Mouse (Mus musculus) adrenal gland, postnatal 10 days (tissue): ENCODE data around the gene 1600012H06Rik. TPM values are rescaled to one million over a fixed set of nuclear protein-coding genes. Genes with fewer than 3 reads are reported as not detected.
"Not testable (repeated sequence)": the region's sequence is repeated elsewhere in the genome, so short reads cannot be mapped to it uniquely, and the experiment has no call there.

ENCODE experiments used
- DNase-seq: peaks from one replicate; pipeline ENCODE4 v3.0.0; 2021; ENCODE audit warnings: mixed read lengths
- total RNA-seq, 2 experiments: library from RNA; stranded (reverse); gene quantifications; 2 replicates each; pipeline ENCODE4 v1.2.3; 2021

1600012H06Rik gene
- total RNA-seq, 2 experiments from 2014 or later = 28.2 to 30.7 TPM

DNA sequence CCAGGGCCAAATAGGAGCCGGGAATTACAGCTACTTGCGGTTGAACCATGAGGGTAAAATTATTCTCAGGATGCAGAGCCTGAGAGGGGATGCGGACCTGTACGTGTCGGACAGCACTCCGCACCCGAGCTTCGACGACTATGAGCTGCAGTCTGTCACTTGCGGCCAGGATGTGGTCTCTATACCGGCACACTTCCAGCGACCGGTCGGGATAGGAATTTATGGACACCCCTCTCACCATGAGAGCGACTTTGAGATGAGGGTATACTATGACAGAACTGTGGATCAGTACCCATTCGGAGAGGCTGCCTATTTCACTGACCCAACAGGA, 710 bp downstream of the 1600012H06Rik start:
- no peak for DNase-seq

DNA sequence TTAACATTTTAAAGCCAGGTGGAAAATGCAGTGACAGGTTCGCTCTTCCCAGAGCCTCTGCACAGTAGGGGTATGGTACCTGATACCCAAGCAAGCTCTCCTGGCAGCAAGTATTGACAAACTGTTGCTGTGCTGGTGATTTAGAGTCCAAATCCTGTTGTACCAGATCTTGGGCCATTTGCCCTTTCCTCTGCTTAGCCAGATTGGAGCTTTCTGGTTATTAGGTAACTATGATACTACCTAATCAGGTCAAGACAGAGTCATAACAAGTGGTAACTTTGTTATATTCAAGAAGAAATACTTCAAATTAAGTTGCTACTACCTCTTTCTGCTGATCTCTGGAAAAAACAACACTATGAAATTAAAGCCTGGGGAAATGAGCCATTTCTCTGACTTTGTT, 1.6 kb downstream of the 1600012H06Rik start:
- no peak for DNase-seq

DNA sequence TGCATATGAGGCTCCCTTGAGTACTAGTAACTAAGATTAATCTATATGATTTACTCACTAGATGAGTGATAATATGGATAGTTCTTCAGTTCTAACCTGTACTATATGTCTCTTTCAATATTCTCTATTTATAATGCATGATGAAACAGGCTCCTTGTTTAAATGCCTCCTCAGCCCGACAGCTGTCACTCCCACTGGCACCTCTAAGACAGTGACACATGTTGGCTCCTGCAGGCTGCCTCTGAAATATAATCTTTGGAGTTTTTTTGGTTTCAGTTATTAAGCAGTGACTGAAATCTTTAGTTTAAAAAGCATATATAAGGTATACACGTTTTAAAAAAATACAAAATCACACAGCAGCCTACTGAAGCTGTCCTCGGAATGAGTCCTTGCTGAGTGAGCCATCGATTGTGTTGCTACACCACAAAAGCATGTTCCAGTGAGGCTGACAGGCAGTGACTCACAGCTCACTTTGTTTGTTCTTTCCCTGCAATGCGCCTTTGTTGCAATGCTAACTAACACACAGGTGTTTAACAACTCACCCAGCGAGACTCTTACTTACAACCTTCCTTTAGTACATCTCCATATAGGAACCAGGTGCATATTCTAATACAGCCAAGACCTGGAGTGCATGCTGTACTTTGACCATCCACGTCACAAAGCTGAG, 6.3 kb downstream of the 1600012H06Rik start:
- peak; percentile 10 for DNase-seq

DNA sequence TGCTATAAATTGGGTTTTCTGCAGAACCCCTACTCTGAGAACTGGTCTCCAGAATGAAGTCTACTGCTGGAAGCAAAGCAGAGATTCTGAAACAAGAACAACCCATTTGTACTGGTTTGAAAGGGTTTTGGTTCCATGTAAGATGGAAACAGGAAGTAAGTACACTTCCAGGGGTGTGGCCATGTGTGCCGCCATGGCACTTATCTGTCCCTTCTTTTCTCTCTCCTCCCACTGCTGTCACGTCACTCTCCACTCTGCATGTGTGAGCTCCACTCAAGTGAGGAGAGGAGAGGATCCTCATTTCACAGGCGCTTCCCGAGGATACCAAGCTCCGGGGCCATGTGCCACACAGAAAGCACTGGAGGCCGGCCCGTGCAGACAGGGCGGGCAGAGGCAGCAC, 10.5 kb downstream of the 1600012H06Rik start:
- no peak for DNase-seq

DNA sequence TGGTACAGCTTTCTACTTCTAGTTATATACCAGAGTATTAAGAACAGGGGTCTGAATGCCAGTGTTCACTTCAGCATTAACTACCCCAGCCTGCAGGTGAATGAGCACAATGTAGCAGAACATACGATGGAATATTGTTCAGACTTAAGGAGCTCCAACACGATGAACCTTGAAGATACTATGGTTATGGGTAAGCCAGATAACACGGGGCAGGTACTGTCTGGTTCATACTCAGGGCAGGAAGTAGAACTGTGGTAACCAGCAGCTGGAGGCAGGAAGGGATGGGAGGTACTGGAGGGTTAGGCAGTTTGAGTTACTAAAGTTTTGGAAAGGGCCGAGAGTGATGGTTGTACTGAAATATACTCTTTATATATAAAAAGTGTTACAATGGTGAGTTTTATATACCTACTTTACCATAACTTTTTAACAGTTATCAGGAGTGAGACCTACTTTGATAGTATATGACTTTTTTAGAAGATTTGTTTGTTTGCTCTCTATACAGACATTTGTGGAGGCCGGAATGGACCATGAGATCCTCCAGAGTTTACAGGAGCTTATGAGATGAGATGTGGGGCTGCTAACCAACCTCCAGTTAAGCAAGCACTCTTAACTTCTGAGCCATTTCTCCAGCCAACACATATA, 15.8 kb downstream of the 1600012H06Rik start:
- no peak for DNase-seq

DNA sequence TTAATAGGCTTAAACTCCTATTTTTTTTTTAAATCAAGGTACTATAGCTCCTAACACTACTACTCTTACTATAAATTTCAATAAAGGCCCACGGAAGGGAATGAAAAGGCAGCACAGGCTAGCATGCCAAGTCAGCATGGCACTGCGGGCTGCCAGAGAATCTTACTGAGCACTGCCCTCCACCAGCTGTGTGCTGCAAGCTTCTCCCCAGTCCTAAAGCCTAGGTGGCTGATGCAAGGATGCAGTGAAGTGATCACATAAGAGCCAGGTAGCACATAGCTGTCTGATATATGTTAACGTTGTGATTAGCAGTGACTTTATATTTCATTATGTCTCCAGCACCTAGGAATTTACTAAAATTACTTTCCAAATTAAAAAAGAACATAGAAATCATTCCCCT, 17.0 kb downstream of the 1600012H06Rik start:
- peak; percentile 16 for DNase-seq

DNA sequence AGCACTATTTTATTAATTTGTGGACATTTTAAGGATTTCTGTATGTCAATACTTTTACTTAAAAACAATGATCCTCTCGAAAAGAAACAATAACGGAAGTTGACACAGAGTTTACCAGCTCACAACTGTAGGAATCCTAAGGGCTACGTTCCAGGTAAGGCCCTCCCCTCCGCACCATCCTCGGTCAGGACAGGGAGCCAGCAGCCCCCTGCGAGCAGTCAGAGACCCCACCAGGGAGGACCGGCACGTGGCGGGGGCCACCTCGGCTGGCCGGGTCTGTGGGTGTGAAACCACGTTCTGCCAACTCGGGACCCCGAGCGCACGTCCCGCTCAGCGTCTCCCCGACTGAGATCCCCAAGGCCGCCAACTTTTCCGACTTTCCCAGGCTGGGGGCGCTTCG, 17.5 kb downstream of the 1600012H06Rik start:
- peak; percentile 29 for DNase-seq

DNA sequence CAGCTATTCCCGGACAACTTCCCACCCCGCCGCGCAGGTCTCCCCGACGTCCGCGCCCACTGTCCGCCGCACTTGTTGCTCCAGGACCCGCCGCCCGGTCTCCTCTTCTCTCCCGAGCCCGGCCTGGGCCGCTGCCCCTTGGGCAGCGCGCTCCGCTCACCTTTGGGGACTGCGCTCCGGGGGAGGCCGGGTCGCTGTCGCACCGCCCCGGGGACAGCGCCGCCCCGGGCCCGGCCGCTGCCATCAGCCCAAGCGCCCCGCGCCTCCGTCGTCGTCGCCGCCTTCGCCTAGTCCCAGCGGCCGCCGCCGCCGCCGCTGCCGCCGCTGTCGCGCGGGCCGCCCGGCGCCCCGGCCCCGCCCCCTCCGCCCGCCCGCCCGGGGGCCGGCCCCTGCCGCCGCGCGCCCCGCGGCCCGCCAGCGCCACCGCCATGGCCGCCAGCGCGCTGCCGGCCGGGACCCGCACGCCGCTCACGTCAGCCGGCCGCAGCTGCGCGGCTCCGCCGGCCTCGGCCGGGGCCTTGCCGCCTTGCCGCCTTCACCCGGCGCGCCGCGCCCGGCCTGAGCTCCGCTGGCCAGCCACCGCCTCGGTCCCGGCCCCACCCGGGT, 18.1 kb downstream of the 1600012H06Rik start, which contains the start of gene Phf10:
Gene Phf10 (minus strand): TSS at position 323 of the 606 bp plus-strand sequence.
- DNase-seq = peak; percentile 60

DNA sequence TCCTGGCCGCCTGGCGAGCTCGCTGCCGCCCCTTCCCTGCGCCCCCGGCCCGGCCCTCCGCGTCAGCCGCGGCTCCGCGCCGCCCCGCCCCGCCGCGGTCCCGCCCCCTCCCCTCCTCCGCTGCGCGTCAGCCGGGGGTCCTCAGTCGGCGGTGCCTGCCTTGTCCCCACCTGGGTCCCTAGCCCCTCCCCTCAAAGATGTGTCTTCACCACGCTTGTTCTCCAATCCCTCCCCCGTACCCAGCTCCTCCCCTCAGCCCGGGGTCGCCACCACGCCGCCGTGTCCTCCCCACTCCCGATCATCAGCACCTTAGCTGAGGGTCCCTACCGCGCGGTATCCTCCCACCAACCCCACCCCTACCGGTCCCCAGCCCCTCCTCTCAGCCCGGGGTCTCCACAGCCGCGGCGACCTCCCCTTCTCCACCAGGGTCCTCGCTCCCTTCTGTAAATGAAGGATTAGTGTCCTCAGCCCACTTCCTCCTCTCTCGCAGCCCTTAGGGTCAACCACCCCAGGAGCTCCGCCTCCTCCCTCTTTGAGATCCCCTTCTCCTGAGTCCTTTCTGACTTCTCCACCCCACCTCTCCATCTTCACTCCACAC, 18.7 kb downstream of the 1600012H06Rik start:
- DNase-seq = not testable (repeated sequence)

DNA sequence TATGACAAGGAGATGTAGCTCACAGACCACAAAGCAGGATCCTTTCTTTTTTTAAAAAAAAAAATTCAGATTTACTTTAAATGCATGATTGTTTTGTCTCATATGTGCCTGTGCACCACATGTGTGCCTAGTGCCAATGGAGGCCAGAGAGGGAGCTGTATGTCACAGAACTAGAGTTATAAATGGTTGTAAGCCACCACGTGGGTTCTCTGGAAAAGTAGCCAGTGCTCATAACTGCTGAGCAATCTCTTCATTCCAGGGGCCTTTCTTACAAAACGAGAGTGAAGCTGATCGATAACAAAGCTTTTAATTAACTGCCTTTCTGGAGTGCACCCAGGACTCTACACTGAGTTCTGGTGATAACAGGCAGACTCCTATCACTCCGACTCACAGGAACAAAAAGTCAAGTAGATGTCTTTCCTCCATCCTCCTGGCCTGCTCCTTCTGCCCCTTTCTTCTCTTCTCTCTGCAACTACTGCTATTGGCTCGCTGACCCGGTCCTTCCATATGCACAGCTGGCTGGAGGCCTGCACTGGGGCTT, 25.5 kb downstream of the 1600012H06Rik start:
- DNase-seq = not testable (repeated sequence)

DNA sequence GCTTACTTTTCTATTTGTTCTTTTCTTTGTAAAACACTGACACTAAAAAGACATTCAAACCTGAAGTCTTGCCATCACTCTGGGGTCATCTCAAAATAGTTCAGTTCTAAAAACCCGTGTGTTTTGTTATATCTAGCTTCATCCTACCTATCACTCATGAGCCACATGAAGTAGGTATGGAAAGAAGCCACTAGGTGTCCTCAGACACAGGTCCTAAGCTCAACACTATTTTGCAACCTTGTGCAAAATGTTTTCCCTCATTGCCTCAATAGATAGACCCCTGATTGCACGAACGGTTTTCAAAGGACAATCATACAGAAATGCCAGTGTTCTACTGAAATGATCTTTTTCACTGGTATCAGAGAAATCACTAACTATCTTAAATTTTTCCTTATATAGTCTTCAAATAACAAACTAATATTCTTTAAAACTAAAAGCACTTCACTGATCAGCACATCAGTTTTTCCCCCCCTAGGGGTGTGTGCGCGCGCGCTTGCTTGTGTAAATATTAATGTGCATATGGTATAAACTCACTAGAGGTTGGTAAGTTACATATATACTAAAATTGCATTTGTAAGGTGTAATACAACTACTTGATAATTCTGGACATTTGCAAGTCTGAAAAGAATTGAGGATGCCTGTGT, 34.9 kb downstream of the 1600012H06Rik start:
- DNase-seq = not testable (repeated sequence)

DNA sequence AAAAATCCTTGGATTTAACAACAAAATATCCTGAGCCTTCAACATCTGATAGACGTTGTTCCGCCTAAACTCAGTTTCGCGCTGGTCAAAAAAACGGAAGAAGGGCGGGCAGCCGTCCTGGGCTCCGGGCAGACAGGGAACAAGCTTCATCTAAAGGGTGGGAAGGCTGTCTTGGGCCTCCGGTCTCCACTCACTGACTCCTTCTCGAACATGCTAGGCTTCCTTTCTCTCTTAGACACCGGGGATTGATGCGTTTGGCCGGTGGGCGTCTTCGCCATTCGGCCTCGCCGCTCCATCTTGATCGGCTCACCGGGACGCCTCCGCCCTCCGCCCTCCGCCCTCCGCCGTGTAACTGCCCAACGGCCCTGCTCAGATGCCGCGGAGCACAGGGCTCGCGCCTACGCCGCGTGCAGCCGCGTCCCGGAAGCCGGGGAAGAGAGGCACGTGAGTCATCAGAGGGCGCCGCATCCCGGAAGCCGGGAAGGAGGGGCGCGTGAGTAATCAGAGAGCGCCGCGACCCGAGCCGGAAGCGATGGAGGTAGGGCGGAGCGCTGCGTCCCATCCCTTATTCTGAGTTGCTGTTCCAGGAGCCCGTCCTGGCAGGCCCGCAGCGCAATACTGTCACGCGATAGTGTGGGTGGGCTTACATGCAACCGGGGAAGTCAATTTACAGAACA, 35.5 kb downstream of the 1600012H06Rik start, which contains the start of the genes 9030025P20Rik and Gm3417:
Gene 9030025P20Rik (plus strand): TSS at position 107 of the 677 bp plus-strand sequence.
Gene Gm3417 (minus strand): TSS at position 429 of the 677 bp plus-strand sequence.
- DNase-seq = not testable (repeated sequence)

DNA sequence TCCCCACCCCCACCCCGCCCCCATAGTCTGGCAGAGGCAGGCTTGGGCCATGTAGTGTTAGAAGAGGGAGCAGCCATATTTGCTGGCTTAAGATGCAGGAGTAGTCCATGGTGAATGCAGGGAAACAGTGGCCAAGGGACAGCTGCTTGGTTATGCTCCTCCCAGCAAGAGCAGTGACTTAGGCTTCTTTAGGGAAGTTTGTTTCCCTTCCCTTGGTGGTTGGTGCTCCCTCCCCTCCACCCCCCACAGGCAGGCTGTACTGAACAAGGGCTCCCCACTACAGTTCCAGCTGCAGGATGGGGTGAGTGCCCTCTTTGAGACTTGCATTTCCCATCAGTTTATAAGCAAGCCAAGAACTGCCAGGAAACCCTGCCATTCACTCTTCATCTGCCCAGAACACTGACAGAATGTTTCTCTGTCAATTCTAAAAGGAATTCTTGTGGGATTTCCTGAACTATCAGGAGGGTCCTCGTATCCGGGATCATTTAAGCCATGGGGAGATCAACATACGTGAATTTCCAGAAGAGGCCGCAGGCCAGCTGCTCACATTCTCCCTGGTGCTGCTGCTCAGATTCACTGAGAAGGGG, 47.2 kb downstream of the 1600012H06Rik start:
- DNase-seq = not testable (repeated sequence)

DNA sequence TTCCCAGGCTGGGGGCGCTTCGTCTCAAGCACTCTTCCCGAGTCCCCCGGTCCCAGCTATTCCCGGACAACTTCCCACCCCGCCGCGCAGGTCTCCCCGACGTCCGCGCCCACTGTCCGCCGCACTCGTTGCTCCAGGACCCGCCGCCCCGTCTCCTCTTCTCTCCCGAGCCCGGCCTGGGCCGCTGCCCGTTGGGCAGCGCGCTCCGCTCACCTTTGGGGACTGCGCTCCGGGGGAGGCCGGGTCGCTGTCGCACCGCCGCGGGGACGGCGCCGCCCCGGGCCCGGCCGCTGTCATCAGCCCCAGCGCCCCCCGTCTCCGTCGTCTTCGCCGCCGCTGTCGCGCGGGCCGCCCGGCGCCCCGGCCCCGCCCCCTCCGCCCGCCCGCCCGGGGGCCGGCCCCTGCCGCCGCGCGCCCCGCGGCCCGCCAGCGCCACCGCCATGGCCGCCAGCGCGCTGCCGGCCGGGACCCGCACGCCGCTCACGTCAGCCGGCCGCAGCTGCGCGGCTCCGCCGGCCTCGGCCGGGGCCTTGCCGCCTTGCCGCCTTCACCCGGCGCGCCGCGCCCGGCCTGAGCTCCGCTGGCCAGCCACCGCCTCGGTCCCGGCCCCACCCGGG, 49.6 kb downstream of the 1600012H06Rik start:
- not testable (repeated sequence) for DNase-seq

DNA sequence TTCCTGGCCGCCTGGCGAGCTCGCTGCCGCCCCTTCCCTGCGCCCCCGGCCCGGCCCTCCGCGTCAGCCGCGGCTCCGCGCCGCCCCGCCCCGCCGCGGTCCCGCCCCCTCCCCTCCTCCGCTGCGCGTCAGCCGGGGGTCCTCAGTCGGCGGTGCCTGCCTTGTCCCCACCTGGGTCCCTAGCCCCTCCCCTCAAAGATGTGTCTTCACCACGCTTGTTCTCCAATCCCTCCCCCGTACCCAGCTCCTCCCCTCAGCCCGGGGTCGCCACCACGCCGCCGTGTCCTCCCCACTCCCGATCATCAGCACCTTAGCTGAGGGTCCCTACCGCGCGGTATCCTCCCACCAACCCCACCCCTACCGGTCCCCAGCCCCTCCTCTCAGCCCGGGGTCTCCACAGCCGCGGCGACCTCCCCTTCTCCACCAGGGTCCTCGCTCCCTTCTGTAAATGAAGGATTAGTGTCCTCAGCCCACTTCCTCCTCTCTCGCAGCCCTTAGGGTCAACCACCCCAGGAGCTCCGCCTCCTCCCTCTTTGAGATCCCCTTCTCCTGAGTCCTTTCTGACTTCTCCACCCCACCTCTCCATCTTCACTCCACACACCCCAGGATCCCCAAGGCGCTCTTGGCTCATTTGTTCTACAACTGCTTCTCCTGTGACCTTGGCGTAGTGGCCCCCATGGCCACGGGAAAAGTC, 50.3 kb downstream of the 1600012H06Rik start:
- DNase-seq = not testable (repeated sequence)

DNA sequence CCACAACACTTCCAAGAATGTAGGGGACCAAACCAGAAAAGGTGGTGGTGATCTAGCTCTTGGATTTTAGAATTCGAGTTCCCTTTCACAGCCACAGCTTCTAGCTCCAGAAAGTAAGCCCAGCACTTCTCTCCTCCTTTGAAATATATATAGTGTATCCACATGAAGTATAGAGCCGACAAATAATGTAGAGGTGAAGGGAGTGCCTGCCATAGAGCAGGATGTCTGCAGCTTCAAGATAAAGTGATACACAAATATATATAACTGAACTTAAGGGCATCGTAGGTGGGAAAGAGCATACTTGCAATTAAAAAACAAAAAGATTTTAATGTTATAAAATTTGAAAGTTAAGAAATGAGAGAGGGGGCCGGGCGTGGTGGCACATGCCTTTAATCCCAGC, 51.2 kb downstream of the 1600012H06Rik start:
- not testable (repeated sequence) for DNase-seq

DNA sequence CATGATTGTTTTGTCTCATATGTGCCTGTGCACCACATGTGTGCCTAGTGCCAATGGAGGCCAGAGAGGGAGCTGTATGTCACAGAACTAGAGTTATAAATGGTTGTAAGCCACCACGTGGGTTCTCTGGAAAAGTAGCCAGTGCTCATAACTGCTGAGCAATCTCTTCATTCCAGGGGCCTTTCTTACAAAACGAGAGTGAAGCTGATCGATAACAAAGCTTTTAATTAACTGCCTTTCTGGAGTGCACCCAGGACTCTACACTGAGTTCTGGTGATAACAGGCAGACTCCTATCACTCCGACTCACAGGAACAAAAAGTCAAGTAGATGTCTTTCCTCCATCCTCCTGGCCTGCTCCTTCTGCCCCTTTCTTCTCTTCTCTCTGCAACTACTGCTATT, 57.1 kb downstream of the 1600012H06Rik start:
- not testable (repeated sequence) for DNase-seq

DNA sequence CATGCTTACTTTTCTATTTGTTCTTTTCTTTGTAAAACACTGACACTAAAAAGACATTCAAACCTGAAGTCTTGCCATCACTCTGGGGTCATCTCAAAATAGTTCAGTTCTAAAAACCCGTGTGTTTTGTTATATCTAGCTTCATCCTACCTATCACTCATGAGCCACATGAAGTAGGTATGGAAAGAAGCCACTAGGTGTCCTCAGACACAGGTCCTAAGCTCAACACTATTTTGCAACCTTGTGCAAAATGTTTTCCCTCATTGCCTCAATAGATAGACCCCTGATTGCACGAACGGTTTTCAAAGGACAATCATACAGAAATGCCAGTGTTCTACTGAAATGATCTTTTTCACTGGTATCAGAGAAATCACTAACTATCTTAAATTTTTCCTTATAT, 66.1 kb downstream of the 1600012H06Rik start:
- not testable (repeated sequence) for DNase-seq
